Mouse (Mus musculus): ENCODE results near the gene Cars. TPM values are rescaled to one million over a fixed set of nuclear protein-coding genes. Genes with fewer than 3 reads are reported as not detected.

Gene Cars
- polyA plus RNA-seq, 1 experiment from 2014 or later = 24.3 TPM

DNA sequence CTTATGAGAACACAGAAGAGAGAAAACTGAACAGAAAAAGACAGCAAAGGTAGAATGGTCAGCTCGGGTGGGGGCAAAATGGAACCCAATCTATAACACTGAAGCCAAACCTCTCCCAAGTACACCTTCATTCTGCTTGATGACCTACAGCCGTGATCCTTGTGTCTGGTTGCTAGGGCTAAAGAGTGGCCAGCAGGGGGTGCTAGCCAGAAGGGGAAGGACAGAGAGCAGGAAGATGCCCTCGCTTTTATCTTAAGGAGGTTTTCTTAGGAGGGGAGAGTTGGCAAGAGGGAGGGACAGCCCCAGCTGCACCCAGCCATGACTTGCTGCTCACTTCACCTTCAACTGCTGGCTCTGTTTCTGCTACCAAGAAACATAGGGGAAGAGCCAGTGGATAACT, 15.9 kb downstream of the Cars start:
- no peak for ATAC-seq (ENCODE audit: insufficient number of reproducible peaks, insufficient read depth, low FRiP score, low read depth)
- H3K4me1 ChIP-seq (ENCODE audit: control insufficient read depth in 2 of 2, insufficient read depth in 2 of 2, low read length in 2 of 2) = no peaks in the 10 kb centered on the region
- no peak overlapping the region for H3K4me3 ChIP-seq (ENCODE audit: control insufficient read depth in 1 of 2, insufficient read depth in 1 of 2, low read depth in 1 of 2, low read length in 2 of 2)
- H3K9me3 ChIP-seq (ENCODE audit: control insufficient read depth, low read length) = no peaks in the 10 kb centered on the region
- H3K27me3 ChIP-seq (ENCODE audit: control insufficient read depth, insufficient read depth, low read length) = no peaks in the 10 kb centered on the region
- H3K27ac ChIP-seq (replicated peaks in 1 of 2; ENCODE audit: control insufficient read depth in 1 of 2, insufficient read depth in 1 of 2, low read depth in 2 of 2, low read length in 2 of 2) = no peak overlapping the region
- peaks cover 80% of the 10 kb centered on the region for H3K36me3 ChIP-seq (ENCODE audit: control insufficient read depth, insufficient read depth, low read length)
- H3K9ac ChIP-seq (ENCODE audit: low read length) = no peak overlapping the region
- 23% methylated on average over 3 of the region's 3 CpGs for WGBS
- H3K4me2 ChIP-seq (ENCODE audit: low read length) = no peak overlapping the region

DNA sequence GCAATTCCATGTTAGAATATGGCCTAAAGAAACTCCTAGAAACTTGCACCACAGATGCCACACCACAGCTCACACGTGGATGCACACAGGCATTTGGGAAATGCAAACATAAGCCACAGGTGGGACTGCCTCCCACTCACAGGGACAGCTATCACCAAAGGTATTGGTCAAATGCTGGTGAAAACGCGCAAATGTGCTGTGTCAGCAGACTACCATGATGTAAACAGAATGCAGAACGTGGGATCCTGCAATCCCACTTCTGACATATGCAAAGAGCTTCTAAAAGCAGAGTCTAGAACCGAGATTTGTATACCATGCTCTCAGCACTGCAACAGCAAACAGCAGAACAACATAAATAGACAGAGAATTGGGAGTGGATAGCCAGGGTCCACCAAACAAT, 16.9 kb downstream of the Cars start:
- Histone ChIP-seq H3K36me3 (ENCODE audit: control insufficient read depth, insufficient read depth, low read length) (peaks cover 81% of the 10 kb centered on the region), H3K9ac (ENCODE audit: low read length) (no peak overlapping the region)
- 83% methylated on average over 5 of the region's 5 CpGs for WGBS

GRCm38 (mm10) chr7:143575751-143576150, 24.1 kb downstream of the Cars start:
- Histone ChIP-seq H3K27ac (replicated peaks in 1 of 2; ENCODE audit: control insufficient read depth in 1 of 2, insufficient read depth in 1 of 2, low read depth in 2 of 2, low read length in 2 of 2) (no peak overlapping the region), H3K4me3 (ENCODE audit: control insufficient read depth in 1 of 2, insufficient read depth in 1 of 2, low read depth in 1 of 2, low read length in 2 of 2) (no peak overlapping the region), H3K4me2 (ENCODE audit: low read length) (no peak overlapping the region), H3K9me3 (ENCODE audit: control insufficient read depth, low read length) (no peaks in the 10 kb centered on the region), H3K36me3 (ENCODE audit: control insufficient read depth, insufficient read depth, low read length) (peaks cover 91% of the 10 kb centered on the region), H3K4me1 (ENCODE audit: control insufficient read depth in 2 of 2, insufficient read depth in 2 of 2, low read length in 2 of 2) (peaks cover 0 to 7% of the 10 kb centered on the region in 2 experiments; a peak in 3 of 4 replicates), H3K27me3 (ENCODE audit: control insufficient read depth, insufficient read depth, low read length) (no peaks in the 10 kb centered on the region), H3K9ac (ENCODE audit: low read length) (no peak overlapping the region)
- no peak for ATAC-seq (ENCODE audit: insufficient number of reproducible peaks, insufficient read depth, low FRiP score, low read depth)
- WGBS = 90% methylated on average over 11 of the region's 11 CpGs

More for the DNA sequence above, 16.9 kb downstream of the Cars start:
- Histone ChIP-seq H3K4me1 (ENCODE audit: control insufficient read depth in 2 of 2, insufficient read depth in 2 of 2, low read length in 2 of 2) (no peaks in the 10 kb centered on the region), H3K4me3 (ENCODE audit: control insufficient read depth in 1 of 2, insufficient read depth in 1 of 2, low read depth in 1 of 2, low read length in 2 of 2) (no peak overlapping the region), H3K27me3 (ENCODE audit: control insufficient read depth, insufficient read depth, low read length) (no peaks in the 10 kb centered on the region), H3K27ac (replicated peaks in 1 of 2; ENCODE audit: control insufficient read depth in 1 of 2, insufficient read depth in 1 of 2, low read depth in 2 of 2, low read length in 2 of 2) (no peak overlapping the region), H3K9me3 (ENCODE audit: control insufficient read depth, low read length) (no peaks in the 10 kb centered on the region), H3K4me2 (ENCODE audit: low read length) (no peak overlapping the region)
- ATAC-seq (ENCODE audit: insufficient number of reproducible peaks, insufficient read depth, low FRiP score, low read depth) = no peak

DNA sequence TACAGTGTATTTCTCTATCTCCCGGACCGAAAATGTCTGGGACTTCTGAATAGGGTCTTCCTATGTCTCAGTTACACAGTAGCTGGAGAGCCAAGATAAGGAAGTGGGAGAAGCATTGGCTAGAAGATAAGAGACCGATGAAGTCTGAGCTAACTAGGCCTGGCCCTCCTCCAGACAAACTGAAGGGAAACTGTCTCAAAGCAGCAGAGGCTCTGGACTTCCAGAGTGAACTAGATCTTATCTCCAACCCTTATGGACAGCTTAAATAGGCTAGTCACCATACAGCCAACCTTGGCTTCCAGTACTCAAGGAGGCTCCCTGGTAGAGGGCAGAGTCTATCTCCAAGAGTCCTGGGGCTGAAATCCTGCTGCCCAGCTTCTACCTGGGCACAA, 34.2 kb downstream of the Cars start:
- Histone ChIP-seq H3K27ac (replicated peaks in 1 of 2; ENCODE audit: control insufficient read depth in 1 of 2, insufficient read depth in 1 of 2, low read depth in 2 of 2, low read length in 2 of 2) (no peak overlapping the region), H3K36me3 (ENCODE audit: control insufficient read depth, insufficient read depth, low read length) (peaks cover 94% of the 10 kb centered on the region), H3K4me2 (ENCODE audit: low read length) (no peak overlapping the region), H3K9me3 (ENCODE audit: control insufficient read depth, low read length) (no peaks in the 10 kb centered on the region), H3K4me3 (ENCODE audit: control insufficient read depth in 1 of 2, insufficient read depth in 1 of 2, low read depth in 1 of 2, low read length in 2 of 2) (no peak overlapping the region), H3K27me3 (ENCODE audit: control insufficient read depth, insufficient read depth, low read length) (no peaks in the 10 kb centered on the region), H3K4me1 (ENCODE audit: control insufficient read depth in 2 of 2, insufficient read depth in 2 of 2, low read length in 2 of 2) (peaks cover 2 to 7% of the 10 kb centered on the region in 2 experiments; a peak in 2 of 4 replicates), H3K9ac (ENCODE audit: low read length) (no peak overlapping the region)
- 39% methylated on average over 3 of the region's 3 CpGs for WGBS
- no peak for ATAC-seq (ENCODE audit: insufficient number of reproducible peaks, insufficient read depth, low FRiP score, low read depth)

DNA sequence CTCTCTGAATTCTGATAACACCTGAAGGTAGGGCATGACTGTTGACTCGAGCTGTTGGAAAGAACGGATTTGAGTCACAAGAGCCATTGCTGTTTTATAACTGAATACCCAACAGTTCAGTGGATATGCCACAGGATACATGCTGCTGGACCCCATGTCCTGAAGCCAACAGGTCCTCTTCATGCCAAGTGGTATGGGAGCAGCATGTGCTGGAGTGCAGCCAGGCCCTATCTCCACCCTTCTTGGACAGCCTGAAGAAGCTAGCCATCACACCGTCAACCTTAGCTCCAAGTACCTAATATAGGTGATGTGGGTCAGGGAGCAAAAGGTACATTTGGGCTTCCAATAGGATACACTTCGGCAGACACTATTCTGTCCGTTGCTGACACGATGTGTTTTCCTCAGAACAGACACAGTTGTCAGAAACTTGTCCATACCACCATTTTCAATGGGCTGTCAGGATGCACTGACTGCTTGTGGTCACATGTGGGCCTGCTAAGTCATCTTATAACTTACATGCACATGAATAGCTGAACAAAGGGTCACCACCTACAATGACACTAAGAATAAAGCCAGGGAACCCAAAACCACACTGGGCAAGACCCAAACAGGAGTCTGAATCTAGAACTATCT, 34.8 kb downstream of the Cars start:
- Histone ChIP-seq H3K4me2 (ENCODE audit: low read length) (no peak overlapping the region), H3K36me3 (ENCODE audit: control insufficient read depth, insufficient read depth, low read length) (peaks cover 94% of the 10 kb centered on the region), H3K9me3 (ENCODE audit: control insufficient read depth, low read length) (no peaks in the 10 kb centered on the region), H3K27me3 (ENCODE audit: control insufficient read depth, insufficient read depth, low read length) (no peaks in the 10 kb centered on the region), H3K4me1 (ENCODE audit: control insufficient read depth in 2 of 2, insufficient read depth in 2 of 2, low read length in 2 of 2) (peaks cover 2 to 7% of the 10 kb centered on the region in 2 experiments; a peak in 2 of 4 replicates), H3K27ac (replicated peaks in 1 of 2; ENCODE audit: control insufficient read depth in 1 of 2, insufficient read depth in 1 of 2, low read depth in 2 of 2, low read length in 2 of 2) (no peak overlapping the region), H3K9ac (ENCODE audit: low read length) (no peak overlapping the region), H3K4me3 (ENCODE audit: control insufficient read depth in 1 of 2, insufficient read depth in 1 of 2, low read depth in 1 of 2, low read length in 2 of 2) (no peak overlapping the region)
- ATAC-seq (ENCODE audit: insufficient number of reproducible peaks, insufficient read depth, low FRiP score, low read depth) = no peak
- 87% methylated on average over 6 of the region's 6 CpGs for WGBS

GRCm38 (mm10) chr7:143563787-143564186, 36.1 kb downstream of the Cars start:
- ATAC-seq (ENCODE audit: insufficient number of reproducible peaks, insufficient read depth, low FRiP score, low read depth) = no peak
- 57% methylated on average over 5 of the region's 5 CpGs for WGBS
- Histone ChIP-seq H3K4me2 (ENCODE audit: low read length) (no peak overlapping the region), H3K9ac (ENCODE audit: low read length) (no peak overlapping the region), H3K4me3 (ENCODE audit: control insufficient read depth in 1 of 2, insufficient read depth in 1 of 2, low read depth in 1 of 2, low read length in 2 of 2) (no peak overlapping the region), H3K27ac (replicated peaks in 1 of 2; ENCODE audit: control insufficient read depth in 1 of 2, insufficient read depth in 1 of 2, low read depth in 2 of 2, low read length in 2 of 2) (no peak overlapping the region), H3K4me1 (ENCODE audit: control insufficient read depth in 2 of 2, insufficient read depth in 2 of 2, low read length in 2 of 2) (peaks cover 2 to 7% of the 10 kb centered on the region in 2 experiments; a peak in 2 of 4 replicates), H3K9me3 (ENCODE audit: control insufficient read depth, low read length) (no peaks in the 10 kb centered on the region), H3K27me3 (ENCODE audit: control insufficient read depth, insufficient read depth, low read length) (no peaks in the 10 kb centered on the region), H3K36me3 (ENCODE audit: control insufficient read depth, insufficient read depth, low read length) (peaks cover 93% of the 10 kb centered on the region)

DNA sequence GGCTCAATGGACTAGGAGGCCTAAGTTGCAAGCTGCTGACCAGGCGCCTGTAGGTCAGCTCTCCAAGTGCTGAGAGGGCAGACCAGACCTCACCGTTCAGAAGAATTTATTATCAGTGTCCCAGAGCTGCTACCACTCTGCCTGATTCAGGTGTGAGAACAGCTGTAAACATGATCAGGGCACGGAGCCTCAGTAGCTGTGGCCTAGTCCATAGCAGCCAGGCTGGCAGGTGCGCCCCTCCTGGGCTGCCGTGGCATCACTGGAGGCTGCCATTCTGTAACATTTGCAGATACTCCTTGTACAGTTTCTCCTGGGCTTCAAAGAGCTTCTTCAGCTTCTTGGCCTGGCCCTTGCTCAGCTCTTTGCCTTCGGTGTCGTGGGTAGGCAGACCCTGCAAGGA, 42.3 kb downstream of the Cars start:
- Histone ChIP-seq H3K4me1 (ENCODE audit: control insufficient read depth in 2 of 2, insufficient read depth in 2 of 2, low read length in 2 of 2) (no peaks in the 10 kb centered on the region), H3K4me3 (ENCODE audit: control insufficient read depth in 1 of 2, insufficient read depth in 1 of 2, low read depth in 1 of 2, low read length in 2 of 2) (no peak overlapping the region), H3K9me3 (ENCODE audit: control insufficient read depth, low read length) (no peaks in the 10 kb centered on the region), H3K36me3 (ENCODE audit: control insufficient read depth, insufficient read depth, low read length) (peaks cover 76% of the 10 kb centered on the region), H3K4me2 (ENCODE audit: low read length) (no peak overlapping the region), H3K27me3 (ENCODE audit: control insufficient read depth, insufficient read depth, low read length) (no peaks in the 10 kb centered on the region), H3K9ac (ENCODE audit: low read length) (no peak overlapping the region; the same call in 1 of the 2 replicates), H3K27ac (replicated peaks in 1 of 2; ENCODE audit: control insufficient read depth in 1 of 2, insufficient read depth in 1 of 2, low read depth in 2 of 2, low read length in 2 of 2) (no peak overlapping the region)
- 89% methylated on average over 7 of the region's 7 CpGs for WGBS
- ATAC-seq (ENCODE audit: insufficient number of reproducible peaks, insufficient read depth, low FRiP score, low read depth) = no peak
